Mouse (Mus musculus): ENCODE results near the gene Pecam1.
"Not testable (repeated sequence)": the region's sequence is repeated elsewhere in the genome, so short reads cannot be mapped to it uniquely, and the experiment has no call there.

Pecam1 gene

DNA sequence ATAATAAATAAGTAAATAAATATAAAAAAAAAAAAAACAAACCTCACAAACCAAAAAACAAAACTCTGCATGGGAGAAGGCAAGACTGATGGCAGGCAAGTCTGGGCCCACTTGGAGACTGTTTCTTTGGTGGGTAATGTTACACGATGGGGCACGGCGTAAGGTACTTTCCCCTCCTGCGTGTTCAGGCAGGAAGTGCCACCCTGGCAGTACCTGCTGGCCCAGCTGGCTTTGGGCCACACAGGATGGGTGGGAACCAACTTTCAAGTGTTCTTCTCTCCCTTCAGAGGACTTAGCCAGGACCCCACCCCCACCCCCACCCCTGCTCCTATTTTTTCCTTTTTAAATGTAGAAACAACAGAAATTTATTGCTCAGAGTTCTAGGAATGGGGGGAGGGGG lies 85.1 kb downstream of the Pecam1 start:
- DNase-seq = peak; percentile 35 to 68

DNA sequence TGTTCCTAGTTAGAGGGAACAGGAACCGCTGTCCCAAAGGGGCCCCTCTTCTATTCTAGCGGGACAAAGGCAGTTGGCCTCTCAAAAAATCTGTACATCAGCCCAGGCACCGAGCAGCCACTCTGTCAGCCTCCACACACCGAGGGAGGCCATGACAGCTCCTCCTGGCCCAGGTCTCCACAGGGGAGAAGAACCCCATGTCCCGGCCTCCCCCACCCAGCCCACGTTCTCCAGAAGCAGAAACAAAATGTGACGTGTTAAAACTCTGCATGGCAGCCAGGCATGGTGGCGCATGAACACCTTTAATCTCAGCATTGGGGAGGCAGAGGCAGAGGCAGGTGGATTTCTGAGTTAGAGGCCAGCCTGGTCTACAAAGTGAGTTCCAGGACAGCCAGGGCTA lies 85.7 kb downstream of the Pecam1 start:
- DNase-seq = peak in 1 of 2 experiments; percentile 42

DNA sequence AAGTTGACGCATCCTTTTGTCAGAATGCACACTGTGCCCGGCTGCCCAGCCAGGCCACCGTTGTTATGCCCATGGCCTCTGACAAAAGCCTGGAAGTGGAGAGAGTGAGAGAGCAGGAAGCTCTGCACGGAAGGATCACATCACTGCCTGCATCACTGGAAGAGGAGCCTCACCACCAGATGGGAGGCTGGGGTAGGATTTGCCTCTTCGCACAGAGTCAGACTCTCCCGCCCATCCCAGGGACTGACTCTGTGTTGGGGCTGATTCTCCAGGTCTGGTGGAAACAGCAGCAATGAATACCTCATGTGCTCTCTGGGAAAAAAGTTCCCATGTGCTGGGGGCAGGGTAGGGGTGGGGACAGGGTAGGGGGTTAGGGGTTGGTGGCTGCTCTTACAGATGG lies 86.6 kb downstream of the Pecam1 start:
- DNase-seq = no peak

DNA sequence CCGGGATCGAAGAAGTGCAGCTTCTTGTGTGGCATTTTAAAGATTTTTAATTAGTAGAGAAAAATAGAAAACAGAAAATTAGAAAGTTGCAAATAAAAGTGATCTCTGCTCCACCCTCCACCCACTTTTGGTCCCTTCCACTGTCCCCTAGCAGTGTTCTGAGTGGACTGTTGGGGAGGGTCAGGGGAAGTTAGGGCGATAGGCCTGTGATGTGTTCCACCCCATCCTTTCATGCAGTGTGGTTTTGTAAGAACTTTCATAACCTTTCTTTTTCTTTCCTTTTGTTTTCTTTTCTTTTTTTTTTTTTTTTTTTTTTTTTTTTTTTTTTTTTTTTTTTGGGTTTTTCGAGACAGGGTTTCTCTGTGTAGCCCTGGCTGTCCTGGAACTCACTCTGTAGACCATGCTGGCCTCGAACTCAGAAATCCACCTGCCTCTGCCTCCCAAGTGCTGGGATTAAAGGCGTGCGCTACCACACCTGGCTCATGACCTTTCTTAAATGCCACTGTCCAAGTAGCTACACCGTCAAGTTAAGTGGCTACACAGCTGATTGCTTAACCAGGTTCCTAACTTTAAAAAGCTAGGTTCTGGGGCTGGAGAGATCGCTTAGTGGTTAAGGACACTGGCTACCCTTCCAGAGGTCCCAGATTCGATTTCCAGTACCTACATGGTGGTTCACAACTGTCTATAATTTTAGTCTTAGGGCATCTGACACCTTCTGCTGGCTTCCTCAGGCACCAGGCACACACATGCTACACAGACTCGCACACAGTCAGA lies 87.6 kb downstream of the Pecam1 start:
- no peak for DNase-seq

DNA sequence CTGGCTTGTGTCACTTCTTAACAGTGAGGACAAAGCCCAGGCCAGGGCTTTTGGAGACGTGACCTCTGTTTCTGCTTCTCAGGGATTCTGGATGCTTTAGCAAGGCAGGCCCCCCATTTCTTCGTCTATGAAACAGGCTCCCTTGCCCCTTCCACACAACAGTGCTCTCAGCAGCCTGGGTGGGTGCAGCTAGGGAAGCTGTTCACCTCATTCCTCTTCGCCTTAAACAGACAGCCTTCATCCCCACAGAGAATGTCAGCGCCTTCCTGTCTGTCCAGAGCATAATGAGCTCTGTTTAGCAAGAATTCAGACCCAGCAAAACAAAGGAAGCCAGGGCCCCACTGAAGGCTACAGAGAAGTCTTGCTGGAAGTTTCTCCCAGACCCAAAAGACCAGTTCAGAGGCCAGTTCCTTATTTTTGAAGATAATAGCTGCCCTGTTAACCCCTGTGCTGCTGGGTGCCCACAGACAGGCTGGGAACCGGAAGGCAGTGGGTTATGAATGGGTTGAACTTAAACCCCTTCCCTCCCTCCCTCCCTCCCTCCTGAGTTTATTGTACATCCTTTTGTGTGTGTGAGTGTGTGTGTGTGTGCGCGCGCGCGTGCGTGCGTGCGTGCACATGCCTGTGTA lies 89.9 kb downstream of the Pecam1 start:
- DNase-seq = peak; percentile 38 to 46

DNA sequence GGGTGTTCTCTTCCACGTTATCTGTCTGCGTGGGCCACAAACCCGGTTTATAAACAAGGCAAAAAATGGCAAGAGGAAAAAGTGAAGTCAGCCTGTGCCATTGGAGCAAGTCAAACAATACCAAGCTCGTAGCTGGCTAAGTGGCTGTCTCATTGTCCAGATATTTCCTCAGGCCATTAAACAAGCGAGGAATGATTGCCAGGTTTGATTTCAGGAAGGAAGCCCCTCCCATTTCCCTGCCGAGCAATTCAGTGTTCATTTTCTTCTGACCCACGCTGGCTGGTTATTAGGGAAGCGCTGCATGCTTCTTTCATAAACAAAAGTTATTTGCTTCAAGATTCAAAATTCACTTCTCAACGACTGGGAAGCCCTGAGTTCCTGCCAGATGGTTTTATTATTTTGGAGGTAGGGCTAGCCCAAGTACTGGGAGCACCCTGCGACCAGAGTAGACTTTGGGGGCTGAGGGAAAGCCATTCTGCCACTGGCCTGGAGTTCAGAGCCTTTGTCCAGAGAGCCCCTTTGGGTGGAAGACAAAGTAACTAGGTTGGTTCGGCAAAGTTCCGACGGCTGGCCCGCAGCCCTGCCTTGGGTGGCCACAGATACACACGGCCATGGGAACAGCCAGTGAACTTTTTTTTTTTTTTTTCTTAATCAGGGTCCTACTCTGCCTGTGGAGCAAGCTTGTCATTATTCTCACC lies 90.7 kb downstream of the Pecam1 start:
- peak; percentile 69 to 77 for DNase-seq

DNA sequence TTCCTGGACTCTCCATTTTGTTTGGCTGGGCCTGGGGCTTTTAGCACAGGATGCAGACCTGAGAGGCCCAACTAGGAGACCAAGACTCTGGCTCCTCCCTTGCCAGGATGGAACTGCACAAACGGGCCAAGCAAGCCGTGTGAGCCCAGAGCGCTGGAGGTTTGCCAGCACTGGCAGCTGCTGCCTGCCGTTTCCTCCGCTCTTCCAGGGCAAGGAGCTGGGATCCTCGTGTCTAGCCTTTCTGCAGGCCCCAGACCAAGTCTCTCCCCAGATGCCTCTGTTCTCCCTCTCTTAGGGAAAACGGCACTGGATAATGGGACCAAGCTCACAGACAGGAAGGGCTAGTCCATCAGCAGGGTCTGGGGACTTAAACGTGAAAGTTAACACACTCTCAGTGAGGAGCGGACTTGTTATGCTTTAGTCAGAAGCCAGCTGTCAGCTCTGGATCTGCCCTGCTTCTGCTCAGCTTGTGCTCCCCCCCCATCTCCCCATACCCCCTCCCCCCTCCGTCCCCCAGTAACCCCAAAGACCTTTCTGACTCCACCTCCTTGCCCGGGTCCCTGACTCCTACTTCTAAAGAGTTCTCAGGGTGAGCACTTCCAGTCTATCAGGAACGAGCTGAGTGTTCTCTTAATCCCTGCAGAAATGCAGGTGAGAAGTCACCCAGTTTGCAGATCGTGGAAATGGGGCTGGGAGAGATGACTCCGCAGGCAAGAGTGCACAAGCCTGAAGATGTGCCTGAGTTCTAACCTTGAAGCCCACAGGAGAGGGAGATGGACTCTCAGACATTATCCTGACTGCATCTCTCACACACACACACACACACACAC lies 92.2 kb downstream of the Pecam1 start:
- DNase-seq = peak; percentile 85 to 91

DNA sequence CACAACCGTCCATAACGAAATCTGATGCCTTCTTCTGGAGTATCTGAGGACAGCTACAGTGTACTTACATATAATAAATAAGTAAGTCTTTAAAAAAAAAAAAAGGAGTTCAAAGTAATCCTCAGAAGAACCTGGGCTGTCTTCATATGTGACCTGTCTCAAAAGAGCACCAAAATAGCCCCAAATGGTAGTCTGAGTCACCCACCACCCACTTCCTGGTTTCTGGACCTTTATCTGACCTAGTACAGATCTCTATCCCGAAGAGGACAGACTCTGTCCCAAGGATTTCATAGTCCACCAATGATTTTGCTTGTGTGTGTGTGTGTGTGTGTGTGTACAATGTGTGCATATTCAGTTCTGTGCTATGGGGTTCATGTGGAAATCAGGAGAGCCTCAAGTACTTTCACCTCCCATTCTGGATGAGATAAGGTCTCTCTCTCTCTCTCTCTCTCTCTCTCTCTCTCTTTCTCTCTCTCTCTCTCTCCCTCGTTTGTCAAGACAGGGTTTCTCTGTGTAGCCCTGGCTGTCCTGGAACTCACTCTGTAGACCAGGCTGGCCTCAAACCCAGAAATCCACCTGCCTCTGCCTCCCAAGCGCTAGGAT lies 93.4 kb downstream of the Pecam1 start:
- not testable (repeated sequence) for DNase-seq

DNA sequence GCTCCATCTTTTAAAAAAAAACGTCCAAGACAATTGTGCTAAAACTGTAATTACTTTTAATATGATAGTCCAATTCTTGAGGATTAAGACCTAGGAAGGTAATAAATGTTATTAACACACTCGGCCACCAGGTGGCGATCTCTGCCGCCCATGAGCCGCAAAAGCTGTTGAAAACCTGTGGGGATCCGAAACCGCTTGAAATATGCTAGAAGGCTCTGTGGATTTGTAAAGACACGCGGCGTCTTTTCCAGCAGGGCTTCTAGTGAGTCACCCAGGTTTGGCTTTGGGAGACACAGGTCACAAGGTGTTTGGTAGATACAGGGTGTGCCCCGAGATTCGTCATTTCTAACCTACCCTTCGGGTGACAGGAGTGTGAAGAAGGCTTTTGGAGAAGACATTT lies 102.1 kb downstream of the Pecam1 start:
- DNase-seq = peak; percentile 67 to 83

DNA sequence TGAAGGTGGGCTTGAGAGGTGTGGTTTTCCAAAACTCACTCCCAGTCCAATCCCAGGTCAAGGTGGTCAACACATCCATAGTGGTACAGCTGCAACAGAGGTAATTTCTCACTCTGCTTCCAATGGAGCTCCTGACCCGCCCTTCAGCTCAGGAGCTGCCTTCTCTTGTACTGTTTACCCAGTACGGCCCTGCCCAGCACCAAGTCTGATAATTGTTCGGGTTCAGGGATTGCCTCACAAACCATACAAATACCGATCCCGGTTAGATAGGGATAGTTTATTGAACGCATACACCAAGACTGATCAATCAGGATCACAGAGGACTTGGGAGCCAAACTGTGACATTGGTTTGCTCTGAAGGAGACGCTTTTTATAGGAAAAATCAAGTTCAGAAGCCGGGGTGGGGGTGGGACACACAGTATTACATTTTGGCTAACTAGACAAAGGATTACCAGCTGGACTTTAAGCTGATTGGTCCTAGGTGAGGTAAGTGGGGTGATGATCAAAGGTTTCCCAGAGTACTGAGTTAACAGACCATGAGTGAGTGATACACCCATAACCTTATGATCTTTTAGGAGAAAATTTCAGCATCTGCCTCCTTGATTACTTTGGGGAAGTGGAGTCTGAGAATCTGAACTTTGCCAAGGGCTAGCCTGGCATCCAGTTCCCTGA lies 107.3 kb downstream of the Pecam1 start:
- no peak for DNase-seq

DNA sequence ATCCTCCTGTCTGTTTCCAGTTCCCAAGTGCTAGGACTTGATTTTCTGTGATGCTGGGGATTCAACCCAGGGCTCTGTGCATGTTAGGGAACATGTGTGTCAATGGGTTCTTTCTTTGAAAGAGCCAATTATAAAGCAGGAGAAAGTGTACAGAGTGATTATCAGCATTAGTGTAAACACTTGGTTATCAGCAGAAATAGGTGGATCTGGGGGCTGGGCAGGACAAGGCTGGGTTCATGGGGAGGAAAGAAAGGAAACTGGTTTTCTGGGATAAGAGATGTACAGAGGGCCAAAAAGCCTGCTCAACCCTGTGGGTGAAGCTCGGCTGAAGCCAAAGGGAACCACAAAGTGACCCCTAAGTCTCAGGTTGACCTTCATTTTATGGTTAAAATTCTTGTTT lies 108.8 kb downstream of the Pecam1 start:
- no peak for DNase-seq

DNA sequence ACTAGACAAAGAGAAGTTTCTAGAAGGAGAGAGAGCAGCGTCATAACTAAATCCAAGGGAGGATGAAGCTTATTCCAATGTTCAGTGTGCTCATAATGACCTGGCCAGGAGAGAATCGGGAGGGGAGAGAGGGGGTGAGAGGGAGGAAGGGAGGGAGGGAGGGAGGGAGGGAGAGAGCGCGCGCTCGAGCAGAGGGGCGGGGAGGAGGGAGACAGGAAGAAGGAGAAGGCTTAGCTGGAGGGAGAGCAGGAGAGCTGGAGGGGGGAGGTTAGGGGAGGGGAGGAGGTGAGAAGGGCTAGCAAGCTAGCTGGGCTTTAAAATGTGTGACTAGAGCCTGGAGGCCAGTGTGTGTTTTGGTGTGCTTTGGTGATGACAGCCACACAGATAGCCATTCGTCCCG lies 110.4 kb downstream of the Pecam1 start:
- DNase-seq = no peak

DNA sequence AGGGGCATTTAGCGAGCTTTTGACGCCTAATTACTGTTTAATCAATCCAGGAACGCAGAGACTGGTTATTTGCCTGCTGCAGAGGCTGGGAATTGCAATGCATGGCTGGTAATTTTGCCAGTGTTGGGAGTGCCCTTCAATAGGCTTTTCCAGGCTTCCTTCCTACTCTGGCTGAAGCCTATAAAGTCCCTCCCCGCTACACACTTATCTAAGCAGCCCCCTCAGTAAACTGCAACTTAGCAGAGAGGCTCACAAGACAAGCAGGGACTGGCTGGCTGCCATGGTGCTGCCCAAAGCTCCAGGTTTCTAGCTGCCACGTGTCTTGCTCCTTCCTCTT lies 111.1 kb downstream of the Pecam1 start:
- peak in 1 of 2 experiments; percentile 12 for DNase-seq

DNA sequence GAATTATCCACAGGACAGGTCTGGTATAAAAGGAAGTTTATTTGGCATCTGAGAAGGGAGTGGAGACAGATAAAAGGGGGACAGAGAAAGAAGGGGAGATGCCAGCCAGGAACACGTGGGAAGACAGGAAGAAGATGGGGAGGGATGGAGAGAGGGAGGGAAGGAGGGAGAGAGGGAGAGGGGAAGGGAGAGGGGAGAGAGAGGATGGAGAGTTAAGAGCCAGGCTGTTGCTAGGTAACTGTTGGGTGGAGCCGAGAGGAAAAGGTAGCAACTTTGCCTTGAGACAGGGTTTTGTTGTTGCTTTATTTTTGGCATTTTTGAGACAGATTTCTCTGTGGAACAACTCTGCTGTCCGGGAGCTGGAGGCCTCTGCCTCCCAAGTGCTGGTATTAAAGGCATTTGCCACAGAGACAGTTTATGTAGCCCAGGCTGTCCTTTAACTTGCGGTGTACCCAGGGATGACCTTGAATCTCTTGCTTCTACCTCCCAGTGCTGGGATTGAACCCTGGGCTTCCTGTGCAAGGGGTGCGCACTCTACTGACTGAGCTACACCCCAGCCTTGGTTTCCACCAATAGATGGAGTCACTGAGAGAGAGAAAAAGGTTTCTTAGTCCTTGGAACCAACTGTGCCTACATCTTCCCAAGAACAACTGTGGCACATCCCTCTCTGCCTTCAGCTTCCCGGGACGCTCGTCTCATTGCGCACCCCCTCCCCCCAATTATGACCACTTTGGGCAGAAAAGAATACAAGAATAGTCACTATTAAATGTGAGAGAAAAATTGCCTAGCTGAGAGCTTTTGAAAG lies 111.7 kb downstream of the Pecam1 start:
- no peak for DNase-seq

DNA sequence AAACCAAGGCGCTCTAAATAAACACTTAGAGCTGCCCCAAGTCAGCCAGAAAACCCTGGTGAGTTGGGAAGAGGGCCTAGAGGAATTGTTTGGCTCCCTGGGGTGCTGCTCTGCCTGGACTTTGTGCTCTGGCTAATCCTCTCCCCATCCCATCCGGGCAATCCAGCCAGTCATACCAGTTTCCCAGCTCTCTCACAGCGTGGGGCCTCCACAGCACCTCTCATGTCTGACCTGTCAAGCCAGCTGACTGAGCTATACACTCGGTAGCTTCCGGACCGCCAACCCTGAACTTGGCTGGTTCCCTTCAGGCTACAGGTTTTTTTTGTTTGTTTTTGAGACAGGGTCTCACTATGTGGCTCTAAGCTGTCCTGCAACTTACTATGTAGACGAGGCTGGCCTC lies 112.7 kb downstream of the Pecam1 start:
- DNase-seq = no peak

DNA sequence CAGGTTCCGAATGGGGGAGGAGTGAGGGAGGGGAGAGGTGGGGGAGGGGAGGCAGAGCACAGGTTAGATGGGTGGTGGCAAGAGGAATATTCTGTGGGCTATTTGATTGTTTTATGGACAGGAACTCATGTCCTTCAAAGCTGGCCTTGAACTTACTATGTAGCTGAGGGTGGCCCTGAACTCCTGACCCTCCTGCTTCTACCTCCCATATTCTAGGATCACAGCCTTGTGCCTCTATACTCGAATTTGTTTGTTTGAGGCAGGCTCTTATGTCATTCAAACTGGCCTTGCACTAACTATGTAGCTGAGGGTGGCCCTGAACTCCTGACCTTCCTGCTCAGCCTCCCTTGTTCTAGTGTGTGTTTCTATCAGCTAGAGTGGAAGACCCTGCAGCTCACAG lies 114.5 kb downstream of the Pecam1 start:
- DNase-seq = no peak

DNA sequence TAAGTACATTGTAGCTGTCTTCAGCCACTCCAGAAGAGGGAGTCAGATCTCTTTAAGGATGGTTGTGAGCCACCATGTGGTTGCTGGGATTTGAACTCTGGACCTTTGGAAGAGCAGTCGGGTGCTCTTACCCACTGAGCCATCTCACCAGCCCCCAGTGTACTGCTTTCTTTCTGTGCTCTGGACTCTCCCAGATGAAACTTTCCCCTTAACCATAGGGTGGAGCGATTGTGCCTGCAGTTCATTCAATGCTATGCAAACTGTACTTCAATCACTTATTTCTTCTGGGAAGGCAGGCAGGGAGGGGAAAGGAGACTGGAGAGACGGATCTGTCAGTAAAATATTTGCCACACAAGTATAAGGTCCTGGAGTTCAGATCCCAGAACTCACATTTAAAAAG lies 116.3 kb downstream of the Pecam1 start:
- not testable (repeated sequence) for DNase-seq

DNA sequence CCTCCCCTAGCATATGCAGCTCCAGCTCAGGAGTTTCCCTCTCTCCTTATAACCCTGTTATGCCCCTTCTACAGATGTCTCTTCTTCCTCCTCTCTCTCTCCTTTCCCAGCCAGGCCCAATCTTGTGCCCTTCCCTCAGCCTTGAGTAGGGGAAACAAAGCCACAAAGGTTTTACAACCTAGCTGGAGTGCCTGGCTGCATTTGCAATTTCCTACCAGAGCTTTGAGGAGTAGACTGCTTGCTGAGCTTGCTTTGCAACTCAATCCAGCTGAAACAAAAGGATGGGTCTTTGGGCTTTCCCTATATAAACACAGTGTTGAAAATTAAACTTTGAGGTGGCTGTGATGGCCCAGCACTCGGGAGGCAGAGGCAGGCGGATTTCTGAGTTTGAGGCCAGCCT lies 117.0 kb downstream of the Pecam1 start:
- DNase-seq = no peak

DNA sequence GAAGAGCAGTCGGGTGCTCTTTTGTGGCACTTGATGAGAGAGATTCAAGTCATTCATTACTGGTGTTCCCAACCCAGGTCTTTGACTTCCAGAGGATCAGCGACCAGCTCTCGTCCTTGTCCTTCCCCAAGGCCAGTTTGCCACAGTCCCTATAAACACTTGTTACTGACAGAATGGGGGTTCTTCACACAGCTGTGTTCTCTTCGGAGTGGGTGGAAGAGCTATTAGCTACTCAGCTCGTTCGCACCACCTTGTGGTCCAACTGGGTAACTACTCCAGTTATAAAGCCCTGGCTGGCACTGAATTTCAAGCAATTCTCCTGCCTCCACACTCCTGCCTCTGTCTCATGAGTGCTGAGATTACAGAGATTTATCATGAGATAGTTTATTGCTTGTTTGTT lies 122.7 kb downstream of the Pecam1 start:
- DNase-seq = peak; percentile 56 to 82

DNA sequence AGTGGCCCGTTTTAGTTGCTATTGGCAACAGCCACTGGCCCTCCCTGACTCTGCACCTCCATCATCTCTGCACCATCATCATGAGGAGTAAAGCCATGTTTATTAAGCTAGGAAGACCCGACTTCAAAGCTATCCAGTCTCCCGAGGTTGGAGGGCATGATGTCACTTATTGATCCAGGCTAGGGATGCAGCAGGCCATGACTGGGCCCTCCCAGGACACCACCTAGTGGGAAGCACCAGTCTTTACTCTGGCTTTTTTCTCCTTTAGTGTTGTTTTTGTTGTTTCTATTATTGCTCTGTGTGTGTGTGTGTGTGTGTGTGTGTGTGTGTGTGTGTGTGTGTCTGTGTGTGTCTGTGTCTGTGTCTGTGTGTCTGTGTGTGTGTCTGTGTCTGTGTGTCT lies 124.9 kb downstream of the Pecam1 start:
- no peak for DNase-seq

DNA sequence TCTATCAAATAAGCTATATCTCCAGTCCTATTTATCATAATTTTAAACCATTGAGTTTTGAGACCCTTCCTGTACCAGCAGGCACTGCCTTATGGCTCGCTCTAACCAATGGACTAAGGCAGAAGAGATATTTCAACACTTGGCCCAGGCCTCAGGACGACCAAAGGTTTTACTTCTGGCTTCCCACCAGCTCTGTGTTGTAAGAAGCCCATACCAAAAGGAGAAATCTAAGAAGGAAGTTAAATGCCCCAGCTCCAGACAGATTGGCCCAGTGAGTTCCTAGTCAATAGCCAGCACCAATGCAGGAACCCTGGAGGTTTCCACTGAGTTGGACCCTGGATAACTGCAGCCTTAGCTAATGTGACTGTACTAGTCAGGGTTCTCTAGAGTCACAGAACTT lies 126.8 kb downstream of the Pecam1 start:
- no peak for DNase-seq

Data from kidney, postnatal 25 days (tissue).